Mouse (Mus musculus) T-helper 1 cell (primary cell): ENCODE data around the gene Gpd1l.

ENCODE experiments used
- in situ Hi-C: fragments of 300-600 bp; cut with MboI, MseI; formaldehyde crosslinking; loops from one replicate; pipeline ENCODE4 v1.15.1; 2025; ENCODE audit warnings: high pct_unique_total_duplicates

Gpd1l gene

DNA sequence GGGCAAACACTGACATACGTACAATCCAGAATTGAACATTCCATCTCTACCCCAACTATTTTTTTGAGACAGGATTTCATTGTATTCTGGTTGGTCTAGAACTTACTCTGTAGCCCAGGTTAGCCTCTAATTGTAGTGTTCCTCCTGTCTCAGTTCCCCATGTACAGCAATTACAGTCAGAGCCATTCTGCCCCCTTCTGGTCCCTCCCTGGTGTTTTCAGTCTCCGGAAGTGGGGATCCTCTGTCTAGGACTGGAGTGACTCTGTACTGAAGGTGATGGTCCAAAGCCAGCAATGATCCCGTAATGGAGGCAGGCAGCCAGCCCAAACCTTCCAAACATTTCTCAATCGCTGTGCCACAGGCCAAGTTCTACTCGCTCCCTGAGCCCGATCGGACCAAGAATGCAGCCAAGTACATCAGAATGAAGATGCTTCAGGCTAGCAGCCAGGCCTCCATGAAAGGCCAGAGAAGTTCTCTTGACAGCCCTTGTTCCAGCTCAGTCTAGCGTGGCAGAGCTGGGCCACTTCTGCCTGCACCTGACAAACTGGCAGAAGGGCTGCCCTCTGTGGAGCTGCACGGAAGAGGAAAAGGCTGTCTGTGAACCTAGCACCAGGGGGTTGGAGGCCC is 3.2 kb downstream of the Gpd1l start:
- in situ Hi-C loops, result no loop called here

DNA sequence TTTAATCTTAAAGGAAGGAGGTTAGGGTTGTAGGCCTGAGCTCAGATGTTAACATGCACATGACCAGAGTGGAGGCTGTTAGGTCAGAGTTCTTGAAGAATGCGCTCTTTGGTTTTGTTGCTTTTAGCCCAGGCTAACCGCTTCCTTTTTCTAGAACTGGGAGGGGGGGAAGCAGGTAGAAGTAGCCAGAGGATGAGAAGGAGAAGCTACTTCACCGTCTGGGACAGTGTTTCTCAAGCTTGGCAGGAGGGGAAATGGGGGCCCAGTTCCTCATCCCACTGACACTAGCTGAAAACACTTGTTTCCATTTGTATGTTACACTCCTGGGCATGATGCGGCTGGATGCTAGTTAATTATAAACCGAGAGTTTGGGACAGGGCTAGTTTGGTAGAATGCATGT is 8.2 kb downstream of the Gpd1l start:
- in situ Hi-C loops, result no loop called here

DNA sequence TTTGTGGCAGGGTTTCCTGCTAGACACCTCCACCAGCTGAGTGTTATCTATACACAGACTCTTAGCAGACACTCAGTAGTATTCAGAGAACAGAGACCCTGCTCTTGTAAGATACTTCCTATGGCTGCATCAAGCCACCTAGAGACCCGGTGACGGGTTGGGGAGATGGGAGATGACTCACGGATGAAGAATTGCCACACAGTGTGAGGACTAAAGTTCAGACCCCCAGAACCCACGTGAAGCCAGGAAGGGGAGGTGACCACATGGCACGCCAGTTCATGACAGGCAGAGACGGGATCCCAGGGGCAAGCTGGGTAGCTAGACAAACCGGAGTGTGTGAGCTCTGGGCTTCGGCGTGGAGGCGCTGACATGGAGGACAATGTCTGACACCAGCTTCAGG is 8.7 kb downstream of the Gpd1l start:
- in situ Hi-C loops, result no loop called here

DNA sequence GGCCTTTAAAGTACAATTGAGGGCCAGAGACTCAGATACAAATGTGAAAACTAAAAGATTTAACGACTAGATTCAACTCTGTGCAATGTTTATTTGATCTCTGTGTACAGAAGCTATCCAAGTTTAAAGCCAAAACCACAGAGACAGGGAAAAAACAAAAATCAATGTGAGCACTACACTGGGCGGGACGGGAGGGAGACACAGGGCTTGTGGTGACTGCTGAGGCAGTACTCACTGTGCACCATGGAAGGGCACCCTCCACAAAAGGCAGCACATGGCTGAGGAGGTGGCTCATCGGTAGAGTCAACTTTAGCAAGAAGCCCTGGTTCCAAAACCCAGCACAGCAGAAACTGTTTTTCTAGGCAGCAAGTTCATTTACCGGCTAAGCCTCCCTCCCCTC is 9.3 kb downstream of the Gpd1l start:
- in situ Hi-C loops, result no loop called here

DNA sequence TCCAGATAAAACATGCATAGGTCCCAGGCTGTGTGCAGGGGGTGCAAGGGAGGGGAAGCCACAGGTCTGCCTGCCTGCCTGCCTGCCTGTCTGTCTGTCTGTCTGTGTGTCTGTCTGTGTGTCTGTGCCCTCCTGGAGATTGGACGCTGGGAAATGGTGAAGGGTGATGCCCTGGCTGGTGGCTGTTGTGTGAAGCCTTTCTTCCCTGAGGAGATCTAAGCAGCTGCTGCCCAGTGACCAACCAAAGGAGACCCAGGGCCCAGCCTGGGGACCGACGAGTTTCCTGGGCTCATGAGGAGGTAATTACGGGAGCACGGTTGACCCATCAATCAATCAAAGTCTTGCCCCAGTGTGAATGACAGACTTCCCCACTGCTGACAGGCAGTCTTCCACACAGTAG is 11.6 kb downstream of the Gpd1l start:
- in situ Hi-C loops, result no loop called here

DNA sequence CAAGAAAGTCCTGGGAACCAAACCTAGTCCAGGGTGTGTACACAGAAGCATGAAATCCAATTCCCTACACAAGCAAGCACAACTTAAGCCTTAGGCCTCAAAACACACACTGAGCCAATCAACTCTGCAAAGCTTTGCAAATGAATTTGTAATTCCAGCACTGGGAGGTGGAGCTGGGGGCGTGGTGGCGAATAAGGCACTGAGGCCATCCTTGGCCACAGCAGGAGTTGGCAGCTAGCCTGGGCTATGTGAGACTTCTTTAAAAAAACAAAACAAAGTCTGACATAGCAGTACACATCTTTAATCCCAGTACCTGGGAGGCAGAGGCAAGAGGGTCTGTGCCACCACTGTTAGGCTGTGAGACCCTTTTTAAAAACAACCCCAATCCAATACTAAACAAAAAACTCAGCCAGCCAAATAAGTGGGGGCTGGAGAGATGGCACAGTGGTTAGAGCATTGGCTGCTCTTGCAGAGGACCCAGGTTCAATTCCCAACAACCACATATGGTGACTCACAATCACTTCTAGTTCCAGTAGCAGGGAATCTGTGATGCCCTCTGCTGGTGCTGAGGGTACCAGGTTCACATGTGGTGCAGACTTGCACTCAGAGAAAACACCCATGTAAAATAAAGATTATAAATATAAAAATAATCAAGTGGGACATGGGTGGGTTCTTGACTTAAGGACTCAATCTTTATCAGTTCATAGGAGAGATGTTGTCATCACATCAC is 12.3 kb downstream of the Gpd1l start:
- in situ Hi-C loops, result no loop called here

DNA sequence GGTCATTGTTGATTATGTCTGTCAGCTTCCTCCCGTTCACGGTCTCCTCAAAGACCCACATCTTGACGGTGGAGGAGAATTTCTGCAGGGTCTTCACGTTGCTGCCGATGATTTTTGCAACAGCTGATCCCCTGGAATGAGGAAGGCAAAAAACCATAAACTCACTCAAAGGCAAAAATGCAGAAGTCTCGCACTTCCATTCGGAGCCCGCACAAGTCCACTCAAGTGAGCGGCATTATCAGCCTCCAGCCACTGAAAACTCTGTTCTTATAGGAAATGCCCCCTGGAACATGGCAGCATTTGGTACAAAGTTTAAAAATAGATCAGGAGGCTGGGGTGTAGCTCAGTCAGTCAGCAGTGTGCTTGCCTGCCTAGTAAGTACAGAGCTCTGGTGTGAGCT is 13.2 kb downstream of the Gpd1l start:
- in situ Hi-C loops, result no loop called here

DNA sequence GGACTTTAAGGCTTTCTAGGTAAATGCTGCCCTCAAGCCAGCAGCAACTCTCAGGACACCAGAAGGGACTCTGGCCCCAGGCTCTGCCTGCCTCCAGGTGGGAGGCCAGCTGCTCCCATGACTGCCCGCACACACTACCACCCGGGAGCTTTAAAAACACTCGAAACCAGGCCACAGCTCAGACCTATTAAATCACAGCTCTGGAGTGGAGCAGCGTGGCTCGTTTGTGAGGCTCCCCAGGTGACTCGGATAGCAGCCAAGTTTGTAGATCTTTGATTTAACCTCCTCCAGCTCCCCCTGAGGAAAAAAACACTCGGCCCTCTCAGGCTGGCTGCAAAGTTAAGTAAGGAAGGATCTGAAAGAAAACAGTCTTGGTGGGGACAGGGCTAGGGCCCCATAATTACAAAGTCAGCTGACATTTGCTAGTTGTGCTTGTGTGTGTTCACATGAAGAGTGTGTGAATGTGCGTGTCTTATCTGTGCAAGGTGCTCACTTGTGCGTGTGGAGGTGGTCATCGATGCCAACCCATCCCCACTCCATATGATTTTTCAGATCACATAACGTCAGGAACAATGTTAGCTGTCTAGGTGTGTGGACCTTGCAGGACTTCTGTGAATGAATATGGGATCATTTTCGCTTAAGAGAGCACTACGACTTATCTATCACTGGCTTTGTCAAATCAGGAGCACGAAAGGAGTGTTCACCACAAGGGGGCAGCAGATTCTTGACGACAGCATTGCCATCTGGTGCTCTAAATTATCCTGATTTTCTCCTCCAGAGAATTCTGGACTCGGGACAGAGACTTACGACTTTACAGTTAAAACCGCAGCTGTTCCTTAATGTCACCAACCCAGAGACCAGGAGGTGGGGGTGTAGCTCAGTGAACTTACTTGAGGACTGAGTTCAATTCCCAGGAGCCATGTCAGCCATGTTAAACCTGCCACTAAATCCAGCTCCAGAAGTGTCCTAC is 20.8 kb downstream of the Gpd1l start:
- in situ Hi-C loops, result no loop called here

DNA sequence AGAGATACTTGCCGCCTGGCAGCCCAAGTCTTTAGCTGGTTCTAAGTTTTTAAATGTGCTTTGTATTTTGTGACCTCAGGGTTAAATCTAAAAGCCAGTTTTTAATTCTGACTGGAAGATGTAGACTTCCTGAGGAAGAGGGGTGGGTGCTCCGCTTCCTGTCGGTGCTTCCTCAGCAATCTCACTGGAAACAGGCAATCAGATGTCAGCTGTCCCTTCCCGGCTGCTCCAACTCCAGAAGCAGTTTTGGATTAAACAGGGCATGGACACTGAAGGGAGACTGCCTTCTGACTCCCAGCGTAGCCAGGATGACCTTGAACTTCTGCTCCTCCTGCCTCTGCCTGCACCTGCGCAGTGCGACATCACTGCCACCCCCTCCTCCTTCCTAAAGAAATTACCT is 26.3 kb downstream of the Gpd1l start:
- in situ Hi-C loops, result no loop called here

DNA sequence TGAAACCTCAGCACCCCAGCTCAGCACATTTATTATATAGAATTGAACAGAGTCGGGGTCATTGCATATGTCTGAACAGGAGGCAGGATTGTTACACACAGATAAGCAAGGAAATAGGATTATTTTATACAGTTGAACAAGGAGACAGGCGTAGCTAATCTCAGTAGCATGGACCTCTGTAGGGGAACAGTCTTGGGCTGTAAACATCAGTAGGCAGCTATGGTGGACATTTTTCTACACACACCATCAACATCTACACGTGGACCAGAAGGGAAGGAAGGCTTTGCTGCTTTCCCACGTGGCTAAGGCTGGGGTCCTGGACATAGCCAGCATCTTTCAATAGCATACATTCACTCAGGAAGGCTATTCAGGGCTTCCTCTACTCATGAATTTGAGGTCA is 37.9 kb downstream of the Gpd1l start:
- in situ Hi-C loops, result no loop called here

DNA sequence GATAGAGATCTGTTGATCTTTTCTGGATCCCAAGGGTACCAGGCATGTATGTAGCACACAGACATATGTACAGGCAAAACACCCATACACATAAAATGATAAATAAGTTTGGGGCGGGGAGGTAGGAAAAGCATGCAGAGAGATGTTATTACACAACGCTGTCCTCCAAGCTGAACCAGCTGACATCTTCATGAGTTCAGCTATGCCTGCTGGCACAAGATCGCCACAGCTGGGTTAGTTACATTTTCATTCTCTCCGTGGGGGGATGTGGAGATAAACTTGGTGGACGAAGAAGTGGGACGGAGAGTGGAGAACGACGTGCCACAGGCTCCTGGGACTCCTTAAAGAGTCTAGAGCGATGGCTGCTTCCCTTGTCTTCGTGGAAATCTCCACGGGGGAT is 40.8 kb downstream of the Gpd1l start:
- in situ Hi-C loops, result no loop called here

DNA sequence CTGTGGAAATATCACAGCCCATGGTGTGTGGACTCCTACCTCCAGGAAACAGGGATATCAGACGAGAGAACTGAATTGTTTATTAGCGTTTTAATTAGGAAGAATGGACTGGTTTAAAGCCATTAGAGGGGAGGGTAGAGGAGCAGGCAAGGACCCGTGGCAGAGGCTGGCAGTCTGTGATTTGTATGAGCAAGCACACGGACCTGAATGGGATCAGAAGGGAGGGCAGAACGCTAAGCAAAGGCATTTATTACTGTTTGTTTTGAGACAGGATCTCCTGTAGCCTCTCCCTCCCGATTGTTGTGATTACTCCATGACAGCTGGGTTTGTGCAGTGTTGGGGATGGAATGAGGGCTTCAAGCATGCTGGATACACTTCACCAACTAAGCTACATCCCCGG is 43.4 kb downstream of the Gpd1l start:
- in situ Hi-C loops, result no loop called here

DNA sequence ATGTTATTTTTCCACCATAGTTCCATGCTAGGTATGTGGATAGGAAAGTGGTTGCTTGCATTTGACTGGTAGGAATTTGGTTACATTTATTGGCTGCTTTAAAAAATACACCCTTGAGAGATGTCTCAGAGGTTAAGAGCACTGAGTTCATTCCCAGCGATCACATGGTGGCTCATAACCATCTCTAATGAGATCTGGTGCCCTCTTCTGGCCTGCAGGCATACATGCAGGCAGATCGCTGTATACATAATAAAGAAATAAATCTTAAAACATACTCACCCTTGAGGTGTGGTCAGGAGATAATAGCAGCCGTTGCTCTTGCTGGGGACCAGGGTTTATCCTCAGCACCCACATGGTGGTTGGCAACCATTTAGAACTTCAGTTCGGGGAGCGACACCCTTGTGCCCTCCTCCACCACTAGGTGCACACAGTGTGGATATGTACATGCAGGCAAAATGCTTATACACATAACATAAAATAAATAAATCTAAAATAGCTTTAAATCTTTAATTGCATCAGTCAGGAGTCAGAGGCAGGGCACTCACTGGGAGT is 44.9 kb downstream of the Gpd1l start:
- in situ Hi-C loops, result no loop called here

DNA sequence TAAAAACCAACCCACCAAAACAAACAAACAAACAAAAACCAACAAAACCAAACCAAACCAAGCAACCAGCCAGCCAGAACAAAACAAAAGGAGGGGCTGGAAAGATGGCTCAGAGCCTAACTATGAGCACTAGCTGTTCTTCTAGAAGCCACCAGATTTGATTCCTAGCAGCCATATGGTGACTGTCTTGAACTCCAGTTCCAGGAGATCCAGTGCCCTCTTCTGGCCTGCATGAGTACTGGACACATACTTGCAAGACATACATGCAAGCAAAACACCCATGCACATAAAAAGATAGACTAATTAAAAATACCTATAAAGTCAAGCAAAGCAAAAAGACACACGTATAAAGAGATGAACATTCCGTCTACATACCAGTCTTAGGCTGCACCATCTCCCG is 46.1 kb downstream of the Gpd1l start:
- in situ Hi-C loops, result no loop called here

DNA sequence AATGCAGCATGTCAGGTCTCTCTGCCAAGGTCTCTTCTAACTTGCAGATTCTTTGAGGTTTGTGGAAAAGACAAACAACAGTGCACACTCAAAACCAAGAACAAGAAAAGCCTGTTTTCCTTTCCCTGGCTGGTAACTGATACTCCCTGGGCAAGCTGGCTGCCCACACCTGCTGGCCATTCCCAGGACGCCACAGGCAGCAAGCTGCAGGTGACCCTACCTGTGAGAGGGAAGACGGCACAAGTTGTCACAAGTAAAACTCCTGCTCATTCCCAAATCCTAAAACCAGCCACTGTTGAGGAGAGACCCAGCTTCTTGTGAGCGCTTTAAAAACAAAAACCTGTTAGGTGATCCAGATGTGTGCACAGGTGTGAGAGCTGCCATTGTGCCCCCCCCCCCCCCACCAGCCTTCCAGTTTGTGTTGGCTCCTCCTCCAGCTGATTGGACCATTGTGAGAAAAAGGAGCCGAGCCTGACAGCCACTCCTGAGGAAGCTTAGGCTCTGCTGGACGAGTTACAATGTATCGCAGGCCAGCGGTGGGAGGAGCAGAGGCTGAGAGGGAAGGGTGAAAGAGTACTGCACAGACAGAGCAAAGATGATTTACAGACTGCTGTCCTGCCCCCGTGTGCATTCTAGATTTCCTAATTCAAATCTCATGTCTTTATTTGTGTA is 47.7 kb downstream of the Gpd1l start:
- in situ Hi-C loops, result no loop called here

DNA sequence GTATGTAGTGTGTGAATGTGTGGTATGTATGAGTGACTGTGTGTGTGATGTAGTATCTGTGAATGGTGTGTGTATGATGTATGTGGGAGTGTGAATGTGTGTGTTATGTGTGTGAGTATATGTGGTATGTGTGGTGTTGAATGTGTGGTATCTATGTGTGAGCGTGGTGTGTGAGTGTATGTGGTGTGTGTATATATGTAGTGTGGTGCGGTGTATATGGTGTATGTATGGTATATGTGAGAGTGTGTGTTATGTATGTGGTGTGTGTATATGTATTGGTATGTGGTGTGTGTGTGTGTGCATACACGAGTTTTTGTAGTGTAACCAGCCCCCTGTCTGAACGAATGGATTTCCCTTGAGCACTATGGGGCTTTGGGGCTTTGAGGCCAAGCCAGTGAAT is 48.2 kb downstream of the Gpd1l start:
- in situ Hi-C loops, result no loop called here

DNA sequence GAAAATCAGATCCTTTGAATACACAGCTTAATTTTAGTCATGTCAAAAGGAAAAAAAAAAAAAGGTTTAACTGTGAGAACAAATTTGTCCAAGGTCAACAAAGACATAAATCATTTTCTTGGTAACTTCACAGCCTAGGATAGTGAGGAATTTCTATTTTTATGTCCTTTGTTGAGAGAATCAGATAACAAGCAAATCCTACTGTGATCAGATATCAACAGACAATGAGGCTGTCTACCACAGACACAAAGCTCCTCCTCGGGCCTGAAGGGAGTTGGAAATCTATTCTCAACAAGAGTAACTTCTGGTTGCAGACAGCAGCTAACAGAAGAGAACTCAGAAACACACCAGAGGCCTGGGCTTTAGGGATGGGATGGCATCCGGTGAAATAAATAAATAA is 51.8 kb downstream of the Gpd1l start:
- in situ Hi-C loops, result no loop called here

DNA sequence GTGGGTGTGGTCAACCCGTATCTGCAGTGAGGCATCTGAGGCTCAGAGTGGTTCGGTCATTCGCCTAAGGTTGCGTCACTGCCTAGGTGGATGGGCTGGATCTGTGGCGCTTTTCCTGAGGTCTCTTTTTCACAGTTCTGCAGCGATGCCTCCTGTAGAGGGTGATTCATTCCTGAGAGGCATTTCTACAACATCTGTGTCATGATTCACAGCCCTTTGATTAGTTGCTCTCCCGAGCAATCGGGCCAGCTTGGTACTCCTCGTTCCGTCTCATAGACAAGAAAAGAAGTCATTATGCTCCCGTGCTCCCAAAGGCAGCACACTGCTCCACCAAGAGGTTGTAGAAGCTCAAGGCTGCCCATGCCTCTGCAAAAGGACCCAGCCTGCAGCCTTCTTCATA is 78.5 kb downstream of the Gpd1l start:
- in situ Hi-C loops, result no loop called here

DNA sequence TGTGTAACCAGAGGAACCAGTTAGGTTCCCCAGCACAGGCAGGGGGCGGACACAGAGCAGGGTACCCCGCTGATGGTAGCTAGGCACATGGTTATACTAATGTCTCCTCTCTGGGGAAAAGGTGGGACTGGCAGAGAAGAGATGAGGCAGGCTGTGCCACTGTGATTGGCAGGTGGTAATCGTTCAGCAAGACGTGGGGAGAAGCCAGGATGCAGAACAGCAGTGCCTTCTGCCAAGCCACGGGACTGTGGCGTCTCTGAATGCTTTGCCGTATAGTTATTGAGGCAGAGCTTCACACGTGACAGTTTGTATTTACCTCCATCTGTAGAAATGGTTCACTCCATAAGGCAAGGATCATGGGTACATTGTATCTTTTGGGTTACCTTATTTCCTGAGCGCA is 79.1 kb downstream of the Gpd1l start:
- in situ Hi-C loops, result no loop called here

DNA sequence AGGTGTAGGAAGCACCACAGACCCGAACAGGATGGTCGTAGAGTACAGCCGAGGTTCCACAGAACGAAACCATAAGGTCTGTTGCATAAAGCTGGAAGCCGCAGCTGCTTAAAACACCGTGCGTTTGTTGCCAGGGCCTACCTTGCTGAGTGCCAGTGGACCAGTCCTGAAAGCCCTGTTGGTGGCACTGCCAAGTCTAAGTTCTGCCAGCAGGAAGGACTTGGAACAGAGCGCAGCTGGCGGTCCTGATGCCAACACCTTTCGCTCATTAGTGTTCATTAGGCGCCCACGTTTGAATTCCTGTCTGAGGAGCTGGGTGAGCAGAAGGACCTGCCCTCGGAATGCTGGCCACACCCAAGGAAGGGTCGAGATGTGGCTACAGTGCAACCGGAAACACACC is 80.5 kb downstream of the Gpd1l start:
- in situ Hi-C loops, result no loop called here

DNA sequence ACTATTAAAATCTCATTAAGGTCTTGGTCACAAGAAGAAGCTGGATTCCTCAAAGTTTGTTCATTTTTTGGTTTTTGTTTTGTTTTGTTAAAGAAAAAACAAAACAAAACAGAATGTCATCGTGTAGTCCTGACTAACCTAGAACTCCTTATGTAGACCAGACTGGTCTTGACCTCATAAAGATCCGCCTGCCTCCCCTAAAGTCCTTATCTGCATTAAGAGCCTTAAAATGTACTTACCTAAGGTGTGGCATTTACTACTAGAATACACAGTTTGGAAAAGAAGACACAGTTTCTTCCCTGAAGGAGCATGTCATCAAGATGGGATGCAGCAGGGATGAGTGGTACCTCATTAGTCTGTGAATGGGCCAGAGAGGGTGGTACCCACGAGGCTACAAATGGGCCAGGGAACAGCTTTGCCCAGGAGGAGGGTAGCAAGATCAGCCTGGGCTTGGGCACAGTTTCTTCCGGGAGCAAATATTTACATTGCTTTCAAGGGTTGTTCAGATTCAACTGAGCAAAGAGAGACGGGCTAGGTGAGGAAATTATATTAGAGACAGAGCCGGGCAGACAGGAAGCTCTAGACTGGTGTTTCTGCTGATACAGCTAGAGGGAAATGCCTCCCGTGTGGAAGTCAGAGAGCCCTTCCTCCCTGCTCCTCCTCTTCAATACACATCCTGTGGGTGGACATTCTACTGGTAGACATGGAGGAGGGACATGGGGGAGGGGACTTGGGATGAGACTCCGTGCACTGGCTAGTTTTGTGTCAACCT is 82.2 kb downstream of the Gpd1l start:
- in situ Hi-C loops, result no loop called here
